Mouse (Mus musculus) heart, postnatal 0 days (tissue): ENCODE results near the gene Lingo2.

ENCODE experiments used
- CTCF ChIP-seq: IDR thresholded peaks from 2 replicates; pipeline ENCODE4 v1.5.1; 2016; ENCODE audit warnings: antibody characterized with exemption, control low read depth, low read depth
- EP300 ChIP-seq: IDR thresholded peaks from 2 replicates; pipeline ENCODE4 v1.6.1; 2016; ENCODE audit warnings: antibody characterized with exemption, low read depth

GRCm38 (mm10) chr4:36078910-36079525 is 872.5 kb downstream of the Lingo2 start:
- no peak for TF ChIP-seq EP300
- no peak for TF ChIP-seq CTCF
